Mouse (Mus musculus): ENCODE results near the gene Rnase1. TPM values are rescaled to one million over a fixed set of nuclear protein-coding genes. Genes with fewer than 3 reads are reported as not detected.

The Rnase1 gene
- total and polyA plus RNA-seq, 3 experiments, result 0.17 TPM; not detected in 2

- no peaks in the 10 kb centered on the region for H3K9me3 ChIP-seq (replicated peaks; ENCODE audit: low read length)
- dilution Hi-C loops (cut with MboI; ENCODE audit: extremely low pct_ligation_motif_present, extremely low pct_unique_long_range_greater_than_20kb, low sequenced_read_pairs) (no loop called here), in situ Hi-C loops (cut with MboI; ENCODE audit: low pct_ligation_motif_present, low pct_unique_long_range_greater_than_20kb, low sequenced_read_pairs) (no loop called here)
- no peak overlapping the region for H3K4me2 ChIP-seq (ENCODE audit: insufficient read depth, low read depth, poor library complexity, severe bottlenecking)
- no peak overlapping the region for H3K4me3 ChIP-seq (replicated peaks in 1 of 3; ENCODE audit: low read depth in 2 of 3, low read length in 2 of 3, poor library complexity in 1 of 3)
- H3K27me3 ChIP-seq (replicated peaks), result no peaks in the 10 kb centered on the region
- no peak overlapping the region for H3K9ac ChIP-seq (ENCODE audit: insufficient read depth, low read depth)
- TF ChIP-seq ELF1 (IDR thresholded peaks at IDR 0.05; ENCODE audit: low read depth, low read length) (no peak), UBTF (IDR thresholded peaks at IDR 0.05; ENCODE audit: low read depth, low read length) (no peak), CTCF (conservative IDR thresholded peaks at IDR 0.05 in 1 of 2, IDR thresholded peaks at IDR 0.05 in 1 of 2; ENCODE audit: low read depth in 2 of 2, low read length in 2 of 2) (no peak), IRF4 (IDR thresholded peaks at IDR 0.05; ENCODE audit: low read depth, low read length) (no peak)
- peaks cover 3 to 14% of the 10 kb centered on the region in 2 experiments; a peak in 3 of 4 replicates for H3K4me1 ChIP-seq (ENCODE audit: control insufficient read depth in 1 of 2, insufficient read depth in 2 of 2)
- H3K27ac ChIP-seq (ENCODE audit: insufficient read depth, low read depth), result no peak overlapping the region
- H3K79me2 ChIP-seq (replicated peaks; ENCODE audit: control insufficient read depth, extremely low read depth, insufficient read depth, poor library complexity, severe bottlenecking), result no peaks in the 10 kb centered on the region
- no peaks in the 10 kb centered on the region for H3K36me3 ChIP-seq (replicated peaks in 1 of 2; ENCODE audit: control insufficient read depth in 1 of 2, insufficient read depth in 1 of 2, low read length in 1 of 2)
- no peak for DNase-seq (ENCODE audit: extremely low read depth)
Measured at GRCm38 (mm10) chr14:51150206-51150831, 3.7 kb upstream of the Rnase1 start.

- Histone ChIP-seq H3K27ac (ENCODE audit: insufficient read depth, low read depth) (no peak overlapping the region), H3K79me2 (replicated peaks; ENCODE audit: control insufficient read depth, extremely low read depth, insufficient read depth, poor library complexity, severe bottlenecking) (no peaks in the 10 kb centered on the region), H3K4me2 (ENCODE audit: insufficient read depth, low read depth, poor library complexity, severe bottlenecking) (no peak overlapping the region), H3K9me3 (replicated peaks; ENCODE audit: low read length) (no peaks in the 10 kb centered on the region), H3K9ac (ENCODE audit: insufficient read depth, low read depth) (no peak overlapping the region), H3K4me3 (replicated peaks in 1 of 3; ENCODE audit: low read depth in 2 of 3, low read length in 2 of 3, poor library complexity in 1 of 3) (no peak overlapping the region), H3K4me1 (ENCODE audit: control insufficient read depth in 1 of 2, insufficient read depth in 2 of 2) (peaks cover 2 to 11% of the 10 kb centered on the region in 2 experiments; a peak in 3 of 4 replicates), H3K27me3 (replicated peaks) (no peaks in the 10 kb centered on the region), H3K36me3 (replicated peaks in 1 of 2; ENCODE audit: control insufficient read depth in 1 of 2, insufficient read depth in 1 of 2, low read length in 1 of 2) (no peaks in the 10 kb centered on the region)
- in situ Hi-C loops (cut with MboI; ENCODE audit: low pct_ligation_motif_present, low pct_unique_long_range_greater_than_20kb, low sequenced_read_pairs), result no loop called here
- dilution Hi-C loops (cut with MboI; ENCODE audit: extremely low pct_ligation_motif_present, extremely low pct_unique_long_range_greater_than_20kb, low sequenced_read_pairs), result no loop called here
- TF ChIP-seq MAX (IDR thresholded peaks at IDR 0.05; ENCODE audit: low read length) (no peak), BHLHE40 (IDR thresholded peaks at IDR 0.05; ENCODE audit: low read depth, low read length) (no peak)
- no peak for DNase-seq (ENCODE audit: extremely low read depth)
Measured at GRCm38 (mm10) chr14:51149164-51149563, 2.6 kb upstream of the Rnase1 start.

- TF ChIP-seq MAFK (IDR thresholded peaks at IDR 0.05; ENCODE audit: insufficient replicate concordance, low read length), result no peak
- dilution Hi-C loops (cut with MboI; ENCODE audit: extremely low pct_ligation_motif_present, extremely low pct_unique_long_range_greater_than_20kb, low sequenced_read_pairs) (no loop called here), in situ Hi-C loops (cut with MboI; ENCODE audit: low pct_ligation_motif_present, low pct_unique_long_range_greater_than_20kb, low sequenced_read_pairs) (no loop called here)
- Histone ChIP-seq H3K4me1 (ENCODE audit: control insufficient read depth in 1 of 2, insufficient read depth in 2 of 2) (peaks cover 2 to 11% of the 10 kb centered on the region in 2 experiments; a peak in 3 of 4 replicates), H3K4me2 (ENCODE audit: insufficient read depth, low read depth, poor library complexity, severe bottlenecking) (no peak overlapping the region), H3K9ac (ENCODE audit: insufficient read depth, low read depth) (no peak overlapping the region), H3K79me2 (replicated peaks; ENCODE audit: control insufficient read depth, extremely low read depth, insufficient read depth, poor library complexity, severe bottlenecking) (no peaks in the 10 kb centered on the region), H3K27ac (ENCODE audit: insufficient read depth, low read depth) (no peak overlapping the region), H3K4me3 (replicated peaks in 1 of 3; ENCODE audit: low read depth in 2 of 3, low read length in 2 of 3, poor library complexity in 1 of 3) (no peak overlapping the region), H3K36me3 (replicated peaks in 1 of 2; ENCODE audit: control insufficient read depth in 1 of 2, insufficient read depth in 1 of 2, low read length in 1 of 2) (no peaks in the 10 kb centered on the region), H3K27me3 (replicated peaks) (no peaks in the 10 kb centered on the region), H3K9me3 (replicated peaks; ENCODE audit: low read length) (no peaks in the 10 kb centered on the region)
- DNase-seq (ENCODE audit: extremely low read depth), result no peak
Measured at GRCm38 (mm10) chr14:51148006-51148405, 1.4 kb upstream of the Rnase1 start.

All from CH12.LX (cell line).